Mouse (Mus musculus): ENCODE measurements around the gene Slfn14.
"Not testable (repeated sequence)": the region's sequence is repeated elsewhere in the genome, so short reads cannot be mapped to it uniquely, and the experiment has no call there.

Slfn14 gene

GRCm38 (mm10) chr11:83285627-83286026 lies 899 bp downstream of the Slfn14 start:
- no peak for DNase-seq (ENCODE audit: low spot score in 2 of 2)

- no peak for DNase-seq (ENCODE audit: low spot score in 2 of 2)
Observed at GRCm38 (mm10) chr11:83282084-83282483, 4.4 kb downstream of the Slfn14 start.

- DNase-seq (ENCODE audit: low spot score in 2 of 2) = no peak
Observed at GRCm38 (mm10) chr11:83279691-83280090, 6.8 kb downstream of the Slfn14 start.

- DNase-seq (ENCODE audit: low spot score in 2 of 2) = no peak
Observed at GRCm38 (mm10) chr11:83279024-83279423, 7.5 kb downstream of the Slfn14 start.

GRCm38 (mm10) chr11:83276251-83276650 lies 10.3 kb downstream of the Slfn14 start:
- DNase-seq (ENCODE audit: low spot score in 2 of 2) = no peak

- peak; percentile 25 to 33 for DNase-seq (ENCODE audit: low spot score in 2 of 2)
Observed at GRCm38 (mm10) chr11:83271951-83272843, 14.3 kb downstream of the Slfn14 start.

- DNase-seq (ENCODE audit: low spot score in 2 of 2) = peak; percentile 77
Observed at GRCm38 (mm10) chr11:83271151-83271950, 15.2 kb downstream of the Slfn14 start.

- no peak for DNase-seq (ENCODE audit: low spot score in 2 of 2)
Observed at GRCm38 (mm10) chr11:83270842-83271150, 15.7 kb downstream of the Slfn14 start.

- peak; percentile 16 to 44 for DNase-seq (ENCODE audit: low spot score in 2 of 2)
Observed at GRCm38 (mm10) chr11:83263146-83263545, 23.4 kb downstream of the Slfn14 start.

- DNase-seq (ENCODE audit: low spot score in 2 of 2) = peak; percentile 31 to 33
Observed at GRCm38 (mm10) chr11:83262673-83263072, 23.9 kb downstream of the Slfn14 start.

- not testable (repeated sequence) for DNase-seq (ENCODE audit: low spot score in 2 of 2)
Observed at GRCm38 (mm10) chr11:83257211-83257610, 29.3 kb downstream of the Slfn14 start.

- DNase-seq (ENCODE audit: low spot score in 2 of 2) = no peak
Observed at GRCm38 (mm10) chr11:83239811-83240210, 46.7 kb downstream of the Slfn14 start.

- DNase-seq (ENCODE audit: low spot score in 2 of 2) = no peak
Observed at GRCm38 (mm10) chr11:83238389-83238788, 48.1 kb downstream of the Slfn14 start.

- DNase-seq (ENCODE audit: low spot score in 2 of 2) = not testable (repeated sequence)
Observed at GRCm38 (mm10) chr11:83237390-83237789, 49.1 kb downstream of the Slfn14 start.

GRCm38 (mm10) chr11:83233621-83234020 lies 52.9 kb downstream of the Slfn14 start:
- not testable (repeated sequence) for DNase-seq (ENCODE audit: low spot score in 2 of 2)

GRCm38 (mm10) chr11:83230966-83231365 lies 55.6 kb downstream of the Slfn14 start:
- DNase-seq (ENCODE audit: low spot score in 2 of 2) = peak in 1 of 2 experiments; percentile 58

- DNase-seq (ENCODE audit: low spot score in 2 of 2) = no peak
Observed at GRCm38 (mm10) chr11:83227926-83228723, 58.4 kb downstream of the Slfn14 start.

- DNase-seq (ENCODE audit: low spot score in 2 of 2) = no peak
Observed at GRCm38 (mm10) chr11:83225371-83225960, 61.1 kb downstream of the Slfn14 start.
